Mouse (Mus musculus): ENCODE results near the gene Mbl2. TPM values are rescaled to one million over a fixed set of nuclear protein-coding genes. Genes with fewer than 3 reads are reported as not detected.
"Not testable (repeated sequence)": the region's sequence is repeated elsewhere in the genome, so short reads cannot be mapped to it uniquely, and the experiment has no call there.

The Mbl2 gene
- polyA plus RNA-seq, 1 experiment from 2014 or later = not detected

DNA sequence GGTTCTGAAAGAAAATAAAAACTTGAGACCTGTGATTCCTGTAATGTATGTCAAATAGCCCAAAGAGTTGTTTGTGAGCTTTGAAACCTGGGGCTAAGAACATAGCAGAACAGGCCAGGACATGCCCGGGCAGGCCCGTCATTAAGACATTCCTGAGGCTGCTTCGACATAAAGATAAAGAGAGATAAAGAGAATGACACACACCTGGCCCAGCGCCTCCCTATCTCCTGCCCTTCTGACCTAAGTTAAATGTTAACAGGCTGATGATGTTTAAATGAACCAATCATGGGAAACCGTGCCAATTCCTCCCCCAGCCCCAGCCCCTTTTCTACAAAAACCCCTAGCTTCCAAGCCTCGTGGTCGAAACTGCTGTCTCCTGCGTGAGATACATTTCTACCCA lies 10.1 kb upstream of the Mbl2 start:
- H3K9me3 ChIP-seq; H3K9ac ChIP-seq; ATAC-seq (ENCODE audit: insufficient read depth, low FRiP score, low read depth); H3K4me3 ChIP-seq (replicated peaks); H3K4me2 ChIP-seq; H3K4me1 ChIP-seq; H3K27me3 ChIP-seq (replicated peaks); H3K36me3 ChIP-seq; H3K27ac ChIP-seq: not testable (repeated sequence)
- 56% methylated on average over 8 of the region's 8 CpGs for WGBS

DNA sequence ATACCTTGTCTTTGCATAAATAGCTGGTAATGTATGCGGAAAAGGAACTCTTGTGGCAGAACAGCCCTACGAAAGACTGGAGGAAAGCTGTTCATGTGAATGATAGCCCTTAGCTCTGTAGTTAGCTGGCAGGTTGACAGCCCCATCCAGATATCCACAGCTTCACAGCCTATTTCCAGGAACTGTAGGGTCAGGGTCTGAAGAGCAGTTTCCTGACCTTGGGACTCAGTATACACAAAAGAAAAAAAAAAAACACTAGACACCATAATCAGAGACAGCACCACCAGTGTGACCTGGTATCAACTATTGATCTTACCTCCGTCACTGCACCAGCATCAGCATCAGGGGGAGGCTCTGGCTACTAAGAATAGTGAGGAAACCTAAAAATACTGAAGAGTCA lies 3.3 kb upstream of the Mbl2 start:
- Histone ChIP-seq H3K9ac (no peak overlapping the region), H3K4me3 (replicated peaks) (no peak overlapping the region), H3K27me3 (replicated peaks) (no peaks in the 10 kb centered on the region), H3K4me1 (no peaks in the 10 kb centered on the region), H3K9me3 (no peaks in the 10 kb centered on the region), H3K27ac (no peak overlapping the region), H3K36me3 (no peaks in the 10 kb centered on the region), H3K4me2 (no peak overlapping the region)
- WGBS = 85% methylated on average over 3 of the region's 3 CpGs
- no peak for ATAC-seq (ENCODE audit: insufficient read depth, low FRiP score, low read depth)

DNA sequence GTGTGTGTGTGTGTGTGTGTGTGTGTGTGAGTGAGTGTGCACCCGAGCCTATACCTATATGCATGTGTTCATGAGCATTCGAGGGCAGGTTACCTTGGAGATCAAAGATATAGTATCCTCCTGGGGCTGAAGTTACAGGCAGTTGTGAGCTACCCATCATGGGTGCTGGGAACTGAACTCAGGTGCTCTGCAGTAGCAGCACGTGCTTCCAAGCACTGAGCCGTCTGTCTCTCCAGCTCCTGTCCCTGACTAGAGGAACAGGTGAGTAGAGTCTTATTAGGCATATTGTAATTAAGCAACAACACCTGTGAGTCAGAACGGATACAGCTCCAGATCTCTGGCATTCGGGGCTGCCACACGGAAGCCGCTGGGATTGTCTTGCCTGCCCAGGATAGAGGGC lies 1.7 kb downstream of the Mbl2 start:
- Histone ChIP-seq H3K9me3 (no peaks in the 10 kb centered on the region), H3K4me3 (replicated peaks) (no peak overlapping the region), H3K27ac (no peak overlapping the region), H3K4me1 (no peaks in the 10 kb centered on the region), H3K27me3 (replicated peaks) (no peaks in the 10 kb centered on the region), H3K9ac (no peak overlapping the region), H3K36me3 (no peaks in the 10 kb centered on the region), H3K4me2 (no peak overlapping the region)
- WGBS = 80% methylated on average over 8 of the region's 8 CpGs
- ATAC-seq (ENCODE audit: insufficient read depth, low FRiP score, low read depth) = no peak

DNA sequence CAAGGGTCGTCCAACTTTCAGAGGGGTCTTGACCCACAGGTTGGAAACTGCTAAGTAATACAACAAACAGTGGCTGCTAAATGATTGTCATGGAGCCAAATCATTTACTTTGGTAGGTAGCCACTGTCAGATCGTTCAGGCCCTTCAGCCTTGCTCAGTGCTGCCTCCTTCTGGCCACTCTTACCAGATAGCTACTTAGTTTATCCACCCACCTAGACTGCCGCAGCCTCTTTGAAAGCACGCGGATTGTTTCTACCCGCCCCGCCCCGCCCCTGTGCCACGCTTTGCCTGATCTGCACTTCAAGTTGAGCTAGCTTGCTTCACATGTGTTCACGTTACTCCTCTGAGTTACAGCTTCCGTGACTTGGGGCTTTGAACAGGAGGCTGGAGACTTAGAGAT lies 14.6 kb downstream of the Mbl2 start:
- WGBS = 22% methylated on average over 11 of the region's 11 CpGs
- no peak overlapping the region for H3K4me3 ChIP-seq (replicated peaks)
- no peak overlapping the region for H3K27ac ChIP-seq
- no peaks in the 10 kb centered on the region for H3K36me3 ChIP-seq
- H3K4me1 ChIP-seq = no peaks in the 10 kb centered on the region
- no peaks in the 10 kb centered on the region for H3K9me3 ChIP-seq
- H3K4me2 ChIP-seq = no peak overlapping the region
- no peak for ATAC-seq (ENCODE audit: insufficient read depth, low FRiP score, low read depth)
- no peak overlapping the region for H3K9ac ChIP-seq
- H3K27me3 ChIP-seq (replicated peaks) = 0 out of 2 replicates have a peak, but pooled peaks cover 4% of the 10 kb centered on the region

DNA sequence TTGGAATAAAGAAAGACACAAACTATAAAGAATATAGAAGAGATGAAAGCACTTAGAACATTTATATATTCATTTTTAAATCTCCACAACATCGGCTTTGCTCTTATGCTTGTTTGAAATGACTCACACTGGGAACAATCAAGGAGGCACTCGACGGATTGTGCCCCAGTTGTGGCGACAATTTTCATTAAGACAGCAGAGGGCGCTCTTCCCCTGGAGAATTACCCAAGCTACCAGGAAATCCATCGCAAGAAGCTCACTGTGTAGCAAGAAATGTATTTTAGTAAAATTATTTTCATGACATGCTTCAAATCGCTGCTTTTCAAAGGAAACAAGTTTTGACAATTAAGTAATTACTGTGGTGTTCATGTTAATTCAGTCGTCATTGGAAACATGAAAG lies 16.1 kb downstream of the Mbl2 start:
- Histone ChIP-seq H3K27me3 (replicated peaks) (0 out of 2 replicates have a peak, but pooled peaks cover 4% of the 10 kb centered on the region), H3K36me3 (no peaks in the 10 kb centered on the region), H3K27ac (no peak overlapping the region), H3K9me3 (no peaks in the 10 kb centered on the region), H3K4me2 (no peak overlapping the region), H3K4me1 (no peaks in the 10 kb centered on the region), H3K9ac (no peak overlapping the region), H3K4me3 (replicated peaks) (no peak overlapping the region)
- ATAC-seq (ENCODE audit: insufficient read depth, low FRiP score, low read depth) = no peak
- 3% methylated on average over 8 of the region's 8 CpGs for WGBS

DNA sequence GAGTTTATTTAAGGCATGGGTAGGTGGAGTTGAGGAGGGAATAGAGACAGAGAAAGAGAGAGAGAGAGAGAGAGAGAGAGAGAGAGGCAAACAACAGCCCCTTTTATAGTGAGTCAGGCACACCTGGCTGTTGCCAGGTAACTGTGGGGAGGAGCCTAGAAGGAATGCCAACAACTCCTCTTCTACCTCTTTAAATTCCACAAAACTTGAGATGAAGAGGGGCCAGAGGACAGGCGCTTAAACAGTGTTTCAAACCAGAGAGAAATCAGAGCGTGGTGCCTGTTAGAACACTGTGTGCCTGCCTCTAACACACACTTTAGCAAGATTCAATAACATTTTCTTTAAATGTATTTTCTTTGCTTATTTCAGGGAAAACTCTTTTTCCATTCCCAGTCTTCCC lies 19.5 kb downstream of the Mbl2 start:
- 0 out of 2 replicates have a peak, but pooled peaks cover 4% of the 10 kb centered on the region for H3K27me3 ChIP-seq (replicated peaks)
- no peaks in the 10 kb centered on the region for H3K9me3 ChIP-seq
- H3K4me1 ChIP-seq = no peaks in the 10 kb centered on the region
- H3K9ac ChIP-seq = no peak overlapping the region
- no peak overlapping the region for H3K27ac ChIP-seq
- ATAC-seq (ENCODE audit: insufficient read depth, low FRiP score, low read depth) = no peak
- no peak overlapping the region for H3K4me3 ChIP-seq (replicated peaks)
- WGBS = 54% methylated on average over 2 of the region's 2 CpGs
- no peak overlapping the region for H3K4me2 ChIP-seq
- no peaks in the 10 kb centered on the region for H3K36me3 ChIP-seq

DNA sequence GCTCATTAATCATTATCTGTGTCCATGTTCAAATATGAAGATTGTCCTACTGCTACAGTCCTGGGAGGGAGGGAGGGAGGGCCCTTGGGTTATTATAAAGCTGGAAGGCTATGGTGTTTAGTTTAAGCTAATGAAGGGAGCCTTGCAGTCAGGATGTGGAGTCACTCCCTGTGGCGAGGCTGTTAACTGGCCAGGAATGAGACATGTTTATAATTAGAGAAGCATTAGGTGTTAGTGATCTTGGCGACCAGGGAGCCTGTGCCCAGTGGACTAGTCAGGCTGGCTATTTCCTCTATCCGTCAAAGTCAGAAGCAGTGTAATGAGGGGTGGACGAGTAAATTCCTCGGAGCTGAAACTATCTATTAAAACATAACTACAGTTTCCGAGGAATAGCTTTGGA lies 23.6 kb downstream of the Mbl2 start:
- Histone ChIP-seq H3K4me2 (no peak overlapping the region), H3K9me3 (no peaks in the 10 kb centered on the region), H3K9ac (no peak overlapping the region), H3K27ac (no peak overlapping the region), H3K36me3 (no peaks in the 10 kb centered on the region), H3K4me1 (no peaks in the 10 kb centered on the region), H3K4me3 (replicated peaks) (no peak overlapping the region), H3K27me3 (replicated peaks) (no peaks in the 10 kb centered on the region)
- WGBS = 12% methylated on average over 6 of the region's 6 CpGs
- no peak for ATAC-seq (ENCODE audit: insufficient read depth, low FRiP score, low read depth)

DNA sequence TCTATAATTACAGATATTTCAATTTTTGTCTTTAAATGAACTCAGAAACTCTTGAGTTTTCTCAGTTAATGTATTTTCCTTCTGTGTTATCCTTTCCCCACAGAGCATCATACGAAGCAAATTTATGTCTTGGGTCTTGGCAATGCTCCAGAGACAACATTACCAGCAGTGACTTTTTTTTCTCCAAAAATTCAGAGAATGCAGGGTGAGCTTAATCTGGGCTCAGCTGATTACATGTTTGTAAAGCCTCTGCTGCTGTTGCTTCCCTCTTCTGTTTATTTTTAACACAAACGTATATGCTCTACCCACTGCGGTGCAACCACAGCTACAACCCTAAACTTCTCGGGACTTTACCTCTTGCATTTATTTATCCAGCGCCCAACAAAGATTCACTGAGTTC lies 48.4 kb downstream of the Mbl2 start:
- Histone ChIP-seq H3K4me3 (replicated peaks) (no peak overlapping the region), H3K27ac (no peak overlapping the region), H3K4me1 (no peaks in the 10 kb centered on the region), H3K36me3 (no peaks in the 10 kb centered on the region), H3K4me2 (no peak overlapping the region), H3K9me3 (no peaks in the 10 kb centered on the region), H3K27me3 (replicated peaks) (no peaks in the 10 kb centered on the region), H3K9ac (no peak overlapping the region)
- no peak for ATAC-seq (ENCODE audit: insufficient read depth, low FRiP score, low read depth)
- WGBS = 32% methylated on average over 5 of the region's 5 CpGs

DNA sequence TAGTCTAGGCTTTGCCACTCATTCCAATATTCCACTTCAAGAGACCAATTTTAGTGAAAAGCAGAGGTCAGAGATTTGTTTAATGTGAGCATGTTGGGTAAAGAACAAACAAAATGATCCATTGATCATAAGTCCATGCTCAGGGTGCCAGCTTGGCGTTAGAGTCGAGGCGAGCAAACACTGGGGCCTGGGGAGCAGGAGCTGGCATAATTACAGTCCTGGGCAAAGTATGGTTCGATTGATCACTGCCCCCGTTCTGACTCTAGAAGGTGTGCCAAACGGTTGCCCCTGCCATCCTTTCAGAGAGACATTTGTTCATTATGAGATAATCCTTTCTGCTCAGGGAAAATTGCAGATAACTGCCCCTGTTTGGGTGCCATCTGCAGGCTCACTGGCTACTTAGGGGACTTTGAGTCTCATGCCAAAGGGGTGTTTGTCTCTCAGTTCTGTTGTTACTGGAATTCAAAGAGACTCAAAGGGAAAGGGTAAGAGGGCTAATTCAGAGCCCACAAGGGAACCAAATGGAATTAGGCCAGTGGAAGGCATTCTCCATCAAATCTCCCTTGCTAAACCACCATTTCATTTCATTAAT lies 55.3 kb downstream of the Mbl2 start:
- Histone ChIP-seq H3K9ac (no peak overlapping the region), H3K9me3 (no peaks in the 10 kb centered on the region), H3K4me2 (no peak overlapping the region), H3K27ac (no peak overlapping the region), H3K27me3 (replicated peaks) (no peaks in the 10 kb centered on the region), H3K4me1 (no peaks in the 10 kb centered on the region), H3K36me3 (no peaks in the 10 kb centered on the region), H3K4me3 (replicated peaks) (no peak overlapping the region)
- WGBS = 78% methylated on average over 6 of the region's 6 CpGs
- ATAC-seq (ENCODE audit: insufficient read depth, low FRiP score, low read depth) = no peak

Small RNA genes lying within 50 kb of the gene (microRNA-seq; reads per million reads assigned to microRNA genes)
- gene Gm24108 = not detected

Other genes with a start within 250 kb of the Mbl2 start
- gene Trpd52l3, start 229.2 kb upstream of the Mbl2 start, polyA plus RNA-seq (2015; fragmentation: Nextera tagmentation; extraction: Ambion mirVana) = not detected in 2 replicates
- gene Uhrf2, start 202.4 kb upstream of the Mbl2 start, polyA plus RNA-seq (2015; fragmentation: Nextera tagmentation; extraction: Ambion mirVana) = 62.5 and 64.9 TPM in 2 replicates
- 4.7 and 5.3 TPM in 2 replicates for gene Gldc, start 57.5 kb upstream of the Mbl2 start, polyA plus RNA-seq (2015; fragmentation: Nextera tagmentation; extraction: Ambion mirVana)

Measured in stomach, embryonic 15.5 days (tissue).